Mouse (Mus musculus) stomach, postnatal 0 days (tissue): Measurements from ENCODE around the gene Wdfy1. TPM values are rescaled to one million over a fixed set of nuclear protein-coding genes. Genes with fewer than 3 reads are reported as not detected.

ENCODE experiments used
- ATAC-seq: fragments of 200-750 bp; cut with Nextera tagmentation; 2 replicates; pipeline ENCODE4 v1.8.0; 2017; ENCODE audit not compliant: low FRiP score, low TSS enrichment
- DNase-seq: peaks from one replicate; pipeline ENCODE4 v3.0.0-alpha.2; 2016; ENCODE audit warnings: low spot score
- H3K27ac ChIP-seq: fragments of 300-500 bp; sonication (generic); replicated peaks from 2 replicates; pipeline ENCODE4 v1.5.1; 2014; ENCODE audit warnings: mild to moderate bottlenecking, control low read depth
- H3K27me3 ChIP-seq: fragments of 300-500 bp; sonication (generic); 2 replicates; pipeline ENCODE4 v1.6.1; 2014; ENCODE audit warnings: low read length; ENCODE audit not compliant: control insufficient read depth, insufficient read depth
- H3K36me3 ChIP-seq: fragments of 300-500 bp; sonication (generic); 2 replicates; pipeline ENCODE4 v1.6.1; 2014; ENCODE audit warnings: low read length, mixed read lengths; ENCODE audit not compliant: control insufficient read depth, insufficient read depth
- H3K4me1 ChIP-seq: fragments of 300-500 bp; sonication (generic); replicated peaks from 2 replicates; pipeline ENCODE4 v1.6.1; 2014; ENCODE audit warnings: antibody characterized with exemption; ENCODE audit not compliant: control insufficient read depth, insufficient read depth
- H3K4me2 ChIP-seq: fragments of 300-500 bp; sonication (generic); replicated peaks from 2 replicates; pipeline ENCODE4 v1.6.1; 2014; ENCODE audit warnings: low read depth, mild to moderate bottlenecking, control low read depth, moderate library complexity
- H3K4me3 ChIP-seq: fragments of 300-500 bp; sonication (generic); 2 replicates; pipeline ENCODE4 v1.5.1; 2014; ENCODE audit warnings: low read depth, low read length, control low read depth
- H3K9ac ChIP-seq: fragments of 300-500 bp; sonication (generic); 2 replicates; pipeline ENCODE4 v1.6.1; 2014; ENCODE audit warnings: mild to moderate bottlenecking, low read length, control low read depth, mixed read lengths
- H3K9me3 ChIP-seq: fragments of 300-500 bp; sonication (generic); 2 replicates; pipeline ENCODE4 v1.6.1; 2016; ENCODE audit warnings: low read length; ENCODE audit not compliant: control insufficient read depth
- CTCF ChIP-seq: IDR thresholded peaks from 2 replicates; pipeline ENCODE4 v1.5.1; 2016; ENCODE audit warnings: antibody characterized with exemption, low read depth, mild to moderate bottlenecking, moderate library complexity
- EP300 ChIP-seq: optimal IDR thresholded peaks from 2 replicates; pipeline ENCODE3; 2016; ENCODE audit warnings: antibody characterized with exemption
- WGBS: fragments of 180-500 bp; shearing (Covaris S2); extraction: QIAGEN DNeasy Blood & Tissue Kit; methylation state at CpG from one replicate; pipeline ENCODE4 v1.1.7; 2014; 5-methylcytosine and 5-hydroxymethylcytosine counted together
- polyA plus RNA-seq: library from polyadenylated mRNA; unstranded; fragments of >200 nt; fragmentation: Nextera tagmentation; extraction: Ambion mirVana; gene quantifications from 2 replicates; pipeline ENCODE4 v1.2.1, GENCODE M21; 2015

The Wdfy1 gene
- polyA plus RNA-seq, 1 experiment from 2014 or later = 32.6 TPM

DNA sequence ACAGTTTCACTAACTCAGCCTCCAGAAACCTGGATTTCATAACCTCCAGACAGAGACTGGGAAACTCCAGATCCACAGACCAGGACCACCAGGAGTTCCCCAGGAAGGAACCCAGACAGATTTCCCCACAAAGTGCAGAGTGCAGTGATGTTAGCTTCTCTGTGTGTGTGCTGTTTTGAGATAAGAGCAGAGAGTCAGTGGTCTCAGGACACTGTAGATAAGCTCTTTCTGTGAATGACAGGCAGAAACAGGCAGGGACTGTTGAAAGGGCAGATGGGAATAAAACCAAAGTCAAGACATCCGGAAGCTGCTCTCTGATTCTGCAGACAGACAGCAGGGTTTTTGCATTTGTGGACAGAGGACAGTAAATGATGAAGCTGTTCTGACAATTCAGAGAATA lies 88.7 kb downstream of the Wdfy1 start:
- Histone ChIP-seq H3K4me2 (no peak overlapping the region), H3K4me3 (no peak overlapping the region), H3K27ac (no peak overlapping the region), H3K9me3 (no peaks in the 10 kb centered on the region), H3K27me3 (no peaks in the 10 kb centered on the region), H3K4me1 (no peaks in the 10 kb centered on the region), H3K36me3 (no peaks in the 10 kb centered on the region), H3K9ac (no peak overlapping the region)
- DNase-seq (no peak), ATAC-seq (no peak)
- WGBS = 62% methylated on average over 1 of the region's 1 CpGs
- no peak for TF ChIP-seq EP300
- TF ChIP-seq CTCF = no peak

DNA sequence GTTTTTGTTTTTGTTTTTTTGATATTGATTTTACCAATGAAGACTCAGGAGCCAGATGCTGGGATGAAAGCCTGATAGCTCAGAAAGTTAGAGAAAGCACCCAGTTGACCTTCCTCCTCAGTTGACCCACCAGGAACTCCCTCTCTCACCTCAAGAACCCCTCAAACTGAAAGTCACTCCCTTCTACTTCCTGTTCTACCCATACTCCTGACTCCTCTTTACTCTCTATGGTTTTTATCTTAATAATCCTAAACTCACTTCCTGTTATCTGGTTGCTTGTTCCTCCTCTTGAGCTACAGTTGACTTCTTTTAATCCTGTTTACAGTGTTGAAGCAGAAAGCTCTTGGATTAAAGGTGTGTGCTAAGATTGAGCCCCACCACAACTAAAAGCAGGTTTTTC lies 91.9 kb downstream of the Wdfy1 start:
- no peaks in the 10 kb centered on the region for H3K4me1 ChIP-seq
- ATAC-seq = no peak
- no peak overlapping the region for H3K27ac ChIP-seq
- no peaks in the 10 kb centered on the region for H3K27me3 ChIP-seq
- no peak overlapping the region for H3K9ac ChIP-seq
- no peak for DNase-seq
- TF ChIP-seq EP300 = no peak
- TF ChIP-seq CTCF = no peak
- no peaks in the 10 kb centered on the region for H3K9me3 ChIP-seq
- H3K36me3 ChIP-seq = no peaks in the 10 kb centered on the region
- no peak overlapping the region for H3K4me2 ChIP-seq
- no peak overlapping the region for H3K4me3 ChIP-seq

DNA sequence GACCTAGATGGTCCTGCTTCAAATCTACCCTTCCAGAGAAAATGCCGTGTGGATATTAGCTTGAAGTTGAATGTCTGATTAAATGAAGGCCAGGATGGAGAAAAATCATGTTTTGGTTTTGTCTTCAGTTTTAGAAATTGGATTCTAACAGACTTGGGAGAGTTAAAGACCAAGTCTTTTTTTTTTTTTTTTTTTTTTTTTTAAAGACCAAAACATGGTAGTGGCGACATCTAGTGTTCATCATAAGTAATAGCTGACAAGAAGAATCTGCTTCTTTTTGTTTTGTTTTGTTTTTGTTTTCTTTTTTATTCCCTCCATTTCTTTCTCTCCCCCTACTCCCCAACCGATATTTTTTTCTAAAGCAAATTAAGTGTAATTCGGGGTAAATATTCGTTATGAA lies 93.0 kb downstream of the Wdfy1 start:
- DNase-seq = no peak
- Histone ChIP-seq H3K36me3 (no peaks in the 10 kb centered on the region), H3K27me3 (no peaks in the 10 kb centered on the region), H3K4me2 (no peak overlapping the region), H3K27ac (no peak overlapping the region), H3K9ac (no peak overlapping the region), H3K4me3 (no peak overlapping the region), H3K9me3 (no peaks in the 10 kb centered on the region), H3K4me1 (no peaks in the 10 kb centered on the region)
- WGBS = 16% methylated on average over 5 of the region's 5 CpGs
- ATAC-seq = no peak
- TF ChIP-seq EP300 (no peak), CTCF (peak; percentile 67)

DNA sequence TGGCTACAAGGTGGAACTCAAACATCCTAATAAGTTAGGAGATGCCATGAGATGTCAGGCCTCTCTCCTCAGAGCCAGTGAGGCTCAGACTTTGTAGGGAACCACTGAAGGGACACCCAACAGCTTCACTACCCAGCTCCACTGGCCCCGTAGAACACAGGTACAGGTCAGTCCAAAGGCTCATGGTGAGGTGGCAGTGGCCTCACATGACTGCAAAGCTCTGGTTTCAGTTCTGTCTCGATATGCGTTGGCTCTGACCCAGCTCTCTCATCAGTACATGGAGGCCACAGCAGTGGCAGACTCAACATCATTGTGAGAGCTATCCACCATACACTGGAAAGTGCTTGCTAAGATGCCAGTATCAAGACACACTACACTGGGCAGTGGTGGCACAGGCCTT lies 95.2 kb downstream of the Wdfy1 start:
- ATAC-seq = no peak
- Histone ChIP-seq H3K27me3 (no peaks in the 10 kb centered on the region), H3K4me1 (no peaks in the 10 kb centered on the region), H3K4me3 (no peak overlapping the region), H3K9me3 (no peaks in the 10 kb centered on the region), H3K27ac (no peak overlapping the region), H3K9ac (no peak overlapping the region), H3K4me2 (no peak overlapping the region), H3K36me3 (no peaks in the 10 kb centered on the region)
- TF ChIP-seq CTCF (no peak), EP300 (no peak)
- WGBS = 76% methylated on average over 3 of the region's 3 CpGs
- no peak for DNase-seq

DNA sequence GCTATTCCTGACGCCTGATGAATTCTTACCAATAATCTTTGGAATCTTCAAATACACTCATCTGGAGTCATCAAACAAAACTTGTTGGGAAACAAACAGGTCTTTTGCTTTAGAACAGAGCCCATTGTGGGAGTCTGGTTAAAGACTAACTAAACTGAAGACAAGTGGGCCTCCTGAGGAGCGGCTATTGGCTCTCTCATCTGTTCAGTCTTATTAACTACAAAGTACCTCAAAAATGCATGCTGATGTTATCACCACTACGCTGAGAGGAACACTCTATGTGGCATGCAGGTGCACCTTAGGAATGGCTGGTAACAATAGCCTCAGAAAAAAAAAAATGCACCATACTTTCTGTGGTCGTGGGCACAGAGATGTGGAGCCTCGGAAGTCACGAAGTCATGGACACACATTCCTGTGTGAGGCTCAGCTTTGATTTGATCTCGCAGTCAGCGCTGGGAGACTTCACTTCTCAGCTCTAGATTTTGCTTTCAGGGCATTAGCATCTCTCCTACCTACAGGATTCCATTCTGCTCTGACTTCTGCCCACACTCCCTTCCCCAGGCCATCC lies 97.7 kb downstream of the Wdfy1 start:
- Histone ChIP-seq H3K9ac (no peak overlapping the region), H3K27ac (no peak overlapping the region), H3K9me3 (no peaks in the 10 kb centered on the region), H3K4me3 (no peak overlapping the region), H3K27me3 (no peaks in the 10 kb centered on the region), H3K4me2 (no peak overlapping the region), H3K4me1 (no peaks in the 10 kb centered on the region), H3K36me3 (no peaks in the 10 kb centered on the region)
- DNase-seq = no peak
- 58% methylated on average over 8 of the region's 8 CpGs for WGBS
- no peak for ATAC-seq
- TF ChIP-seq EP300 (no peak), CTCF (no peak)

DNA sequence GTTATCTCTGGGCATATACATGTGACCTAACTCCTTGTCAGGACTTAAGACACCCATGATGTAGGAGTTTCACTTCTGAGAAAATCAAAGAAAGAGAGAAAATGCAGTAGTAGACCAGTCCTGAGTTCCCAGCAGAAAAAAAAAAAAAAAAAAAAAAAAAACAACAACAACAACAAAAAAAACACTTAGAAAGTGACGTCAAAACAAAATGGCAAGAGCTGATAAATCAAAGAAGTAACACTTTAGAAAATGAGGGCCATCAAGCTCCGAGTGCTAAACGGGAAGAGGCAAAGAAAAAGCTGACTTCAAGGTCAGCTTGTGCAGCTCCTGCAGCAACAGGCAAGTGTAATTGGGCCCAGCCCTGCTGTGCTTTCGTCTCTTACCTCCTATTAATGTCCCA lies 100.2 kb downstream of the Wdfy1 start:
- Histone ChIP-seq H3K4me1 (no peaks in the 10 kb centered on the region), H3K27ac (no peak overlapping the region), H3K9ac (no peak overlapping the region), H3K27me3 (no peaks in the 10 kb centered on the region), H3K9me3 (no peaks in the 10 kb centered on the region), H3K36me3 (no peaks in the 10 kb centered on the region), H3K4me3 (no peak overlapping the region), H3K4me2 (no peak overlapping the region)
- TF ChIP-seq CTCF (no peak), EP300 (no peak)
- ATAC-seq (no peak), DNase-seq (no peak)
- 67% methylated on average over 4 of the region's 4 CpGs for WGBS
